Comparison of ENCODE assay signal across 27 mouse cellular contexts in genomic region chr5:130015104-130015503, GRCm38 (mm10). TPM values are rescaled to one million over a fixed set of nuclear protein-coding genes. Genes with fewer than 3 reads are reported as not detected.
DNase-seq lines count a peak whose midpoint lies in the region; ATAC-seq and TF ChIP-seq lines count a peak whose summit lies in the region.
"Had no signal": no experiment of that assay in that cellular context is flagged by ENCODE, and none has a peak within 500 bp of the region (broad histone marks: within the 10 kb centered on the region; RNA-seq: fewer than 3 reads in every experiment).

No protein-coding gene starts in this region.

- no peak overlapping the region for H3K9ac ChIP-seq in liver, adult 2 months (ENCODE audit: low read depth, low read length)
- H3K9ac ChIP-seq in liver, embryonic 11.5 days (ENCODE audit: low read depth, low read length): no peak overlapping the region
- H3K9ac ChIP-seq in midbrain, postnatal 0 days (replicated peaks; ENCODE audit: low read length, poor library complexity, severe bottlenecking): no peak overlapping the region
- H3K9ac ChIP-seq: embryonic facial prominence, embryonic 12.5 days; forebrain, embryonic 12.5 days; liver, embryonic 13.5 days; midbrain, embryonic 13.5 days; neural tube, embryonic 13.5 days had no signal

- ATAC-seq in liver, embryonic 11.5 days (replicated peaks; ENCODE audit: low FRiP score): no peak
- no peak for ATAC-seq in midbrain, postnatal 0 days (ENCODE audit: low FRiP score)
- ATAC-seq: hindbrain, embryonic 16.5 days; midbrain, embryonic 13.5 days had no signal

- H3K79me2 ChIP-seq in liver, adult 2 months (ENCODE audit: control insufficient read depth, insufficient read depth, low read length): no peaks in the 10 kb centered on the region; the same call in 1 of the 2 replicates

- intact Hi-C loops in gastrocnemius, adult 2 months (cut with DNase I): no loop called here

- no peaks in the 10 kb centered on the region for H3K4me1 ChIP-seq in liver, adult 2 months (ENCODE audit: control insufficient read depth, insufficient read depth, low read length)
- H3K4me1 ChIP-seq in liver, embryonic 11.5 days (replicated peaks; ENCODE audit: control insufficient read depth, insufficient read depth, low read length): no peaks in the 10 kb centered on the region; the same call in 1 of the 2 replicates
- no peaks in the 10 kb centered on the region for H3K4me1 ChIP-seq in midbrain, postnatal 0 days (ENCODE audit: insufficient read depth, low read length)
- peaks cover 4% of the 10 kb centered on the region; the same call in 1 of the 2 replicates for H3K4me1 ChIP-seq in midbrain, embryonic 10.5 days
- H3K4me1 ChIP-seq: embryonic facial prominence, embryonic 12.5 days; forebrain, embryonic 12.5 days; midbrain, embryonic 13.5 days; neural tube, embryonic 13.5 days had no signal

- no peak overlapping the region for H3K27ac ChIP-seq in gastrocnemius, adult 2 months
- no peak overlapping the region for H3K27ac ChIP-seq in liver, adult 2 months (replicated peaks; ENCODE audit: insufficient read depth, low read depth, low read length)
- no peak overlapping the region for H3K27ac ChIP-seq in liver, embryonic 11.5 days (ENCODE audit: low read depth, low read length)
- no peak overlapping the region for H3K27ac ChIP-seq in midbrain, postnatal 0 days (ENCODE audit: low read depth, low read length)
- H3K27ac ChIP-seq in midbrain, embryonic 10.5 days (replicated peaks): no peak overlapping the region
- H3K27ac ChIP-seq: embryonic facial prominence, embryonic 12.5 days; forebrain, embryonic 12.5 days; heart, embryonic 10.5 days; limb, embryonic 10.5 days; liver, embryonic 13.5 days; midbrain, embryonic 13.5 days; neural tube, embryonic 13.5 days had no signal

- 0 out of 2 replicates have a peak, but pooled peaks have one; percentile 1 for TF ChIP-seq CTCF in gastrocnemius, adult 2 months (IDR thresholded peaks at IDR 0.05)
- peak; percentile 57 for TF ChIP-seq CTCF in liver, adult 2 months (IDR thresholded peaks at IDR 0.05; ENCODE audit: low read depth, low read length)
- peak; percentile 23; the same call in 1 of the 2 replicates for TF ChIP-seq CTCF in midbrain, postnatal 0 days (IDR thresholded peaks at IDR 0.05)

- TF ChIP-seq POLR2A in liver, adult 2 months (IDR thresholded peaks at IDR 0.05; ENCODE audit: extremely low read depth, insufficient read depth, low read length): no peak

- H3K4me2 ChIP-seq in liver, embryonic 11.5 days: no peak overlapping the region
- no peak overlapping the region for H3K4me2 ChIP-seq in midbrain, postnatal 0 days (ENCODE audit: low read depth, low read length, poor library complexity, severe bottlenecking)
- H3K4me2 ChIP-seq: embryonic facial prominence, embryonic 12.5 days; forebrain, embryonic 12.5 days; liver, embryonic 13.5 days; midbrain, embryonic 13.5 days; neural tube, embryonic 13.5 days had no signal

- H3K9me3 ChIP-seq in liver, embryonic 11.5 days (ENCODE audit: control insufficient read depth, low read length): 0 out of 2 replicates have a peak, but pooled peaks cover 3% of the 10 kb centered on the region
- H3K9me3 ChIP-seq in midbrain, postnatal 0 days (ENCODE audit: low read length): no peaks in the 10 kb centered on the region
- peaks cover 20% of the 10 kb centered on the region for H3K9me3 ChIP-seq in midbrain, embryonic 10.5 days (replicated peaks)
- H3K9me3 ChIP-seq: neural tube, embryonic 13.5 days had no signal

- peaks cover 89% of the 10 kb centered on the region for H3K36me3 ChIP-seq in liver, adult 2 months (ENCODE audit: control insufficient read depth, insufficient read depth, low read length)
- peaks cover 23% of the 10 kb centered on the region for H3K36me3 ChIP-seq in liver, embryonic 11.5 days (ENCODE audit: control insufficient read depth, insufficient read depth, low read length)
- peaks cover 19% of the 10 kb centered on the region for H3K36me3 ChIP-seq in midbrain, postnatal 0 days (ENCODE audit: insufficient read depth, low read length)
- H3K36me3 ChIP-seq in midbrain, embryonic 10.5 days: peaks cover 71% of the 10 kb centered on the region

- 98% methylated on average over 3 of the region's 3 CpGs for WGBS in liver, adult 2 months
- WGBS in liver, embryonic 11.5 days: 99% methylated on average over 3 of the region's 3 CpGs
- WGBS in midbrain, postnatal 0 days: 99% methylated on average over 3 of the region's 3 CpGs
- WGBS in midbrain, embryonic 10.5 days: 97% methylated on average over 3 of the region's 3 CpGs

- no peaks in the 10 kb centered on the region for H3K27me3 ChIP-seq in liver, adult 2 months (ENCODE audit: control insufficient read depth, insufficient read depth, low read length)
- no peaks in the 10 kb centered on the region for H3K27me3 ChIP-seq in liver, embryonic 11.5 days (replicated peaks; ENCODE audit: control insufficient read depth, insufficient read depth, low read length)
- no peaks in the 10 kb centered on the region for H3K27me3 ChIP-seq in midbrain, postnatal 0 days (ENCODE audit: insufficient read depth, low read length)
- no peaks in the 10 kb centered on the region for H3K27me3 ChIP-seq in midbrain, embryonic 10.5 days (ENCODE audit: low read depth, poor library complexity, severe bottlenecking)
- H3K27me3 ChIP-seq: embryonic facial prominence, embryonic 12.5 days; forebrain, embryonic 12.5 days; liver, embryonic 13.5 days; midbrain, embryonic 13.5 days; neural tube, embryonic 13.5 days had no signal

- DNase-seq in gastrocnemius, adult 2 months: no peak
- no peak for DNase-seq in gastrocnemius, adult 8-10 months (ENCODE audit: low spot score in 2 of 2)
- DNase-seq in liver, adult 2 months (ENCODE audit: extremely low read depth, low read depth, low spot score): no peak
- DNase-seq in liver, embryonic 11.5 days (ENCODE audit: low spot score): no peak
- no peak for DNase-seq in midbrain, postnatal 0 days (ENCODE audit: low spot score)
- DNase-seq in midbrain, embryonic 10.5 days (ENCODE audit: low spot score): no peak
- no peak for DNase-seq in embryo, embryonic 10 days (ENCODE audit: low spot score)
- no peak for DNase-seq in urinary bladder, postnatal 25 days (ENCODE audit: low spot score)
- DNase-seq: adrenal gland, adult 8-10 months; cerebellum, adult 18-20 months; cerebellum, postnatal 14 days; kidney, adult 8-10 months; kidney, postnatal 14 days; liver, embryonic 13.5 days; lung, postnatal 10 days; retina, postnatal 1 day; right cerebral cortex, postnatal 25 days; spleen, adult 18-20 months; thymus, adult 18-20 months; thymus, postnatal 4 days had no signal

- H3K4me3 ChIP-seq in gastrocnemius, adult 2 months: no peak overlapping the region
- no peak overlapping the region for H3K4me3 ChIP-seq in liver, adult 2 months (ENCODE audit: insufficient read depth, low read depth, low read length)
- H3K4me3 ChIP-seq in liver, embryonic 11.5 days (ENCODE audit: low read depth, low read length): no peak overlapping the region
- H3K4me3 ChIP-seq in midbrain, postnatal 0 days (ENCODE audit: low read depth, low read length): no peak overlapping the region
- H3K4me3 ChIP-seq in midbrain, embryonic 10.5 days: no peak overlapping the region
- H3K4me3 ChIP-seq: embryonic facial prominence, embryonic 12.5 days; forebrain, embryonic 12.5 days; heart, embryonic 10.5 days; limb, embryonic 10.5 days; liver, embryonic 13.5 days; midbrain, embryonic 13.5 days; neural tube, embryonic 13.5 days had no signal

RNA-seq across cellular contexts. Expression of gene Gusb, which starts 12.3 kb away (rescaled TPM):
- 1 to 10 TPM; 5.6 to 8.3 TPM for total RNA-seq in gastrocnemius, adult 2 months (2021)
- total RNA-seq in gastrocnemius, adult 8-10 months (2022): 1 to 10 TPM; 7.2 to 9.1 (median 8.4) TPM
- total RNA-seq in liver, adult 2 months (2014; rRNA removed): 13.6 and 21.1 TPM in 2 replicates
- 17.6 and 18.6 TPM in 2 replicates for polyA plus RNA-seq in liver, adult 2 months (2012; rRNA removed)
- polyA plus RNA-seq in liver, embryonic 11.5 days (2014; fragmentation: Nextera tagmentation; extraction: Ambion mirVana): 82.5 and 89.9 TPM in 2 replicates
- total RNA-seq in midbrain, postnatal 0 days (2014; rRNA removed): 22.0 and 26.7 TPM in 2 replicates
- polyA plus RNA-seq in midbrain, postnatal 0 days (2015; fragmentation: Nextera tagmentation; extraction: Ambion mirVana): 42.3 and 44.9 TPM in 2 replicates
- 33.6 and 34.1 TPM in 2 replicates for polyA plus RNA-seq in midbrain, embryonic 10.5 days (2016; fragmentation: Nextera tagmentation; extraction: Ambion mirVana)

RNA-seq across cellular contexts. Expression of gene Asl, which starts 13.9 kb away (rescaled TPM):
- total RNA-seq in gastrocnemius, adult 2 months (2021): 10 to 100 TPM in 1 of 2 experiments, 1 to 10 TPM in 1; 9.3 to 13.2 TPM
- 10 to 100 TPM in 3 of 4 experiments, 1 to 10 TPM in 1; 8.4 to 16.5 (median 11.7) TPM for total RNA-seq in gastrocnemius, adult 8-10 months (2022)
- total RNA-seq in liver, adult 2 months (2014; rRNA removed): 683 and 898 TPM in 2 replicates
- 622 and 696 TPM in 2 replicates for polyA plus RNA-seq in liver, adult 2 months (2012; rRNA removed)
- 51.8 and 61.0 TPM in 2 replicates for polyA plus RNA-seq in liver, embryonic 11.5 days (2014; fragmentation: Nextera tagmentation; extraction: Ambion mirVana)
- 34.0 and 39.1 TPM in 2 replicates for total RNA-seq in midbrain, postnatal 0 days (2014; rRNA removed)
- 52.8 and 54.0 TPM in 2 replicates for polyA plus RNA-seq in midbrain, postnatal 0 days (2015; fragmentation: Nextera tagmentation; extraction: Ambion mirVana)
- polyA plus RNA-seq in midbrain, embryonic 10.5 days (2016; fragmentation: Nextera tagmentation; extraction: Ambion mirVana): 33.3 and 36.0 TPM in 2 replicates

RNA-seq across cellular contexts. Expression of gene Crcp, which starts 14.0 kb away (rescaled TPM):
- 10 to 100 TPM; 18.7 to 19.3 TPM for total RNA-seq in gastrocnemius, adult 2 months (2021)
- 10 to 100 TPM; 18.0 to 22.5 (median 20.7) TPM for total RNA-seq in gastrocnemius, adult 8-10 months (2022)
- total RNA-seq in liver, adult 2 months (2014; rRNA removed): 27.8 and 33.6 TPM in 2 replicates
- polyA plus RNA-seq in liver, adult 2 months (2012; rRNA removed): 11.8 and 14.7 TPM in 2 replicates
- polyA plus RNA-seq in liver, embryonic 11.5 days (2014; fragmentation: Nextera tagmentation; extraction: Ambion mirVana): 30.8 and 34.8 TPM in 2 replicates
- total RNA-seq in midbrain, postnatal 0 days (2014; rRNA removed): 54.0 and 63.3 TPM in 2 replicates
- polyA plus RNA-seq in midbrain, postnatal 0 days (2015; fragmentation: Nextera tagmentation; extraction: Ambion mirVana): 86.8 and 90.9 TPM in 2 replicates
- polyA plus RNA-seq in midbrain, embryonic 10.5 days (2016; fragmentation: Nextera tagmentation; extraction: Ambion mirVana): 63.8 and 65.9 TPM in 2 replicates

RNA-seq across cellular contexts. Expression of gene Tpst1, which starts 58.0 kb away (rescaled TPM):
- 1 to 10 TPM; 3.7 to 5.4 TPM for total RNA-seq in gastrocnemius, adult 2 months (2021)
- 1 to 10 TPM; 3.7 to 4.5 (median 4.0) TPM for total RNA-seq in gastrocnemius, adult 8-10 months (2022)
- 15.6 and 20.1 TPM in 2 replicates for total RNA-seq in liver, adult 2 months (2014; rRNA removed)
- polyA plus RNA-seq in liver, adult 2 months (2012; rRNA removed): 9.3 and 10.8 TPM in 2 replicates
- polyA plus RNA-seq in liver, embryonic 11.5 days (2014; fragmentation: Nextera tagmentation; extraction: Ambion mirVana): 54.0 and 58.2 TPM in 2 replicates
- total RNA-seq in midbrain, postnatal 0 days (2014; rRNA removed): 37.1 and 46.5 TPM in 2 replicates
- polyA plus RNA-seq in midbrain, postnatal 0 days (2015; fragmentation: Nextera tagmentation; extraction: Ambion mirVana): 50.0 TPM in 2 replicates
- 57.5 and 60.4 TPM in 2 replicates for polyA plus RNA-seq in midbrain, embryonic 10.5 days (2016; fragmentation: Nextera tagmentation; extraction: Ambion mirVana)

Comparison
In these comparisons a context has a peak if more than half of its experiments do, and no peak if none do; other contexts are left out.
1. CTCF ChIP-seq: peak in every context shown above with its lines; median percentile 57 in liver, adult 2 months; 23 in midbrain, postnatal 0 days; 1 in gastrocnemius, adult 2 months.
2. RNA of gene Asl, which starts 13.9 kb away (total RNA-seq): 683 to 898 TPM in liver, adult 2 months; 34.0 to 39.1 TPM in midbrain, postnatal 0 days, 9.3 to 13.2 TPM in gastrocnemius, adult 2 months and 8.4 to 16.5 TPM in gastrocnemius, adult 8-10 months; every median in the first group is over 10 times any median in the second.